Mouse (Mus musculus) forebrain, embryonic 16.5 days (tissue): ENCODE results near the gene Olfr1377. TPM values are rescaled to one million over a fixed set of nuclear protein-coding genes. Genes with fewer than 3 reads are reported as not detected.
"Not testable (repeated sequence)": the region's sequence is repeated elsewhere in the genome, so short reads cannot be mapped to it uniquely, and the experiment has no call there.

Experiments used
- ATAC-seq: fragments of 200-750 bp; cut with Nextera tagmentation; 2 replicates; pipeline ENCODE4 v1.8.0; 2017; ENCODE audit warnings: mild to moderate bottlenecking, moderate library complexity
- H3K27ac ChIP-seq: fragments of 300-500 bp; sonication (generic); 2 replicates; pipeline ENCODE4 v1.5.1; 2014; ENCODE audit warnings: low read length, control low read depth
- H3K27me3 ChIP-seq: fragments of 300-500 bp; sonication (generic); replicated peaks from 2 replicates; pipeline ENCODE4 v1.6.1; 2014; ENCODE audit warnings: low read length; ENCODE audit not compliant: control insufficient read depth, insufficient read depth
- H3K36me3 ChIP-seq: fragments of 300-500 bp; sonication (generic); 2 replicates; pipeline ENCODE4 v1.6.1; 2014; ENCODE audit not compliant: control insufficient read depth, insufficient read depth
- H3K4me1 ChIP-seq: fragments of 300-500 bp; sonication (generic); replicated peaks from 2 replicates; pipeline ENCODE4 v1.6.1; 2014; ENCODE audit warnings: low read length; ENCODE audit not compliant: control insufficient read depth, insufficient read depth
- H3K4me2 ChIP-seq: fragments of 300-500 bp; sonication (generic); 2 replicates; pipeline ENCODE4 v1.6.1; 2014; ENCODE audit warnings: mild to moderate bottlenecking, low read length, control low read depth
- H3K4me3 ChIP-seq: fragments of 300-500 bp; sonication (generic); replicated peaks from 2 replicates; pipeline ENCODE4 v1.5.1; 2014; ENCODE audit warnings: mild to moderate bottlenecking, low read length, control low read depth
- H3K9ac ChIP-seq: fragments of 300-500 bp; sonication (generic); replicated peaks from 2 replicates; pipeline ENCODE4 v1.6.1; 2014; ENCODE audit warnings: low read depth, low read length, control low read depth
- H3K9me3 ChIP-seq: fragments of 300-500 bp; sonication (generic); 2 replicates; pipeline ENCODE4 v1.6.1; 2016; ENCODE audit warnings: low read length; ENCODE audit not compliant: control insufficient read depth
- WGBS: fragments of 180-500 bp; shearing (Covaris S2); extraction: QIAGEN DNeasy Blood & Tissue Kit; methylation state at CpG from one replicate; pipeline ENCODE4 v1.1.7; 2014; 5-methylcytosine and 5-hydroxymethylcytosine counted together
- polyA plus RNA-seq: library from polyadenylated mRNA; unstranded; fragments of >200 nt; fragmentation: Nextera tagmentation; extraction: Ambion mirVana; gene quantifications from 2 replicates; pipeline ENCODE4 v1.2.1, GENCODE M21; 2015

Olfr1377 gene
- polyA plus RNA-seq, 1 experiment from 2014 or later = not detected

DNA sequence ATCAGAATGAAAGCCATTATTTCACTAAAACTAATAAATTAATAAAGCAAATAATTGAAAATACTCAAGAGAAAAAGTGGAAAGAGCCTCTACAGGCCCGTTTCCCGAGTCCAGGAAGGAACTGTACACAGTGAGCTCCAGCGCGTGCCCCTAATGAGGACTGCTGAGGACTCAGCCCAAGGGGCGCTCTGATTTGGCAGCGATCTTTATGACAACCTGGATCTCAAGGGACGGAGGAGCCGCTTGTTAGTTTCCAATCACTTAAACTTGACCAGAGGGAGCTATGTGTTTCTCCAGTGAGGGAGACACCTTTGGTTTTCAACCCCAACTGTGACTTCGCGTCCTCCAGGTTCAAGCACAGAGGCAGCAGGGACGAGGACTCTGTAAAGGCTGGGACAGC lies 15.5 kb upstream of the Olfr1377 start, which contains the start of gene Olfr1378:
Olfr1378 (plus strand) TSS at position 301 of the 400 bp plus-strand sequence.
- no peak for ATAC-seq
- no peak within 1 kb of the TSS for H3K4me2 ChIP-seq
- H3K4me3 ChIP-seq = no peak within 1 kb of the TSS
- no peaks in the 10 kb centered on the region for H3K9me3 ChIP-seq
- WGBS = 87% methylated on average over 11 of the region's 11 CpGs
- no peaks in the 10 kb centered on the region for H3K4me1 ChIP-seq
- no peak within 1 kb of the TSS for H3K9ac ChIP-seq
- H3K27me3 ChIP-seq = no peaks in the 10 kb centered on the region
- no peak within 1 kb of the TSS for H3K27ac ChIP-seq
- H3K36me3 ChIP-seq = no peaks in the 10 kb centered on the region

GRCm38 (mm10) chr11:50977216-50977615 lies 4.6 kb upstream of the Olfr1377 start:
- H3K27ac ChIP-seq = no peak overlapping the region
- H3K36me3 ChIP-seq = no peaks in the 10 kb centered on the region
- no peaks in the 10 kb centered on the region for H3K9me3 ChIP-seq
- H3K27me3 ChIP-seq = no peaks in the 10 kb centered on the region
- no peak for ATAC-seq
- H3K9ac ChIP-seq = no peak overlapping the region
- no peak overlapping the region for H3K4me2 ChIP-seq
- 66% methylated on average over 4 of the region's 4 CpGs for WGBS
- H3K4me3 ChIP-seq = no peak overlapping the region
- H3K4me1 ChIP-seq = no peaks in the 10 kb centered on the region

DNA sequence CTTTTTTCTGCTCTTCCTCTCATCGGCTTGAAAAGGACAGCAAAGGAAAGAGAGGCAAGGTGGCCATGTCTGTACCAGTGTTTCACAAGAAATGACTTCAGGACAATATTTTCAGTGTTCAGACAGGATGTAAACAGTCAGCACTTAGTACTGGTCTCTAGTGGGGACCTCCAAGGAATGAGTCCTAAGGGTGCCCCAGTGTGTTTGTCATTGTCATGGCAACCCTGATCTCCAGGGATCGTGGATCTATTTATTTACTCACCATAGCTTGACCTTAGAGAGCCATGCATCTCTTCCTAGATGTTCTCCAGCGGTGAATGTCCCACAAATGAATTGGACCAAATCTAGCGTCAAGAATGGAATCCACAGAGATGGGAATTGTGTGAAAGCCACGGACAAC lies 21.5 kb downstream of the Olfr1377 start, which contains the start of gene Olfr51:
Olfr51 (plus strand) TSS at position 301 of the 400 bp plus-strand sequence.
- Histone ChIP-seq H3K9ac (no peak within 1 kb of the TSS), H3K9me3 (no peaks in the 10 kb centered on the region), H3K27me3 (no peaks in the 10 kb centered on the region), H3K4me1 (no peaks in the 10 kb centered on the region), H3K4me3 (no peak within 1 kb of the TSS), H3K36me3 (no peaks in the 10 kb centered on the region), H3K27ac (no peak within 1 kb of the TSS), H3K4me2 (no peak within 1 kb of the TSS)
- no peak for ATAC-seq
- 85% methylated on average over 5 of the region's 5 CpGs for WGBS

DNA sequence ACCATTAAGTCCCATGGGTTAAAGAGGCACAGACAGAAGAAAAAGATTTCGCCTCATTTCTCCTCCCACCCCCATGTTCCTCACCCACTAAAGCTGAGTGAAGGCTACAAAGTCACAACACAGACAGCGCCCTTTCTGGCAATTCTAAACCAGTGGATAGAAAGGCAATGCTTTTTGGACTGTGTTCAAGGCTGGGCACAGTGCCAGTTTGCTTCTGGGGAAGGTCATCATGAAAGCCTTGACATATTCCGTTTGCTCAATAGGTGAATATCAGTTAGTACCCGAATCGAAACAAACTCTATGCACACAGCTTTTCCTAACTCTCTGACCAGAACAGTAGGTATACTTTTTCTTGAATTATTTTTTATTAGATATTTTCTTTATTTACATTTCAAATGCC lies 30.1 kb downstream of the Olfr1377 start:
- no peak for ATAC-seq
- WGBS = 62% methylated on average over 5 of the region's 5 CpGs
- no peak overlapping the region for H3K4me2 ChIP-seq

DNA sequence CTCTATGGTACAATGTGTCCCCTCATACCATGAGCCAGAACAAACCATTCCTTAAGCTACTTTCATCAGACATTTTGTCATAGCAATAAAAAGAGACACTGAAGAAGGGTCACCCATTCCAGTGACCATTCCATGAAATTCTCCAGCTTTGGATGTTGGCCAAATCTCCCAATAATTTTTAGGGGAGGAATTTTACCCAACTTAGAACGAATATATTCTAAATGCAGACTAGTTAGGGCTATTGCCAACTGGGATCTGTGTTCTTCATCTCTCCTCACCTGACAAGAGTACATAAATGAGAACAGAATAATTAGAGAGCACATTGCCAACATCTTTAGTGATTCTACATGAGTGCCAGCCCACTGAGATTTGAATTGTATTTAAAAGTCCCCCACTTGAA lies 32.2 kb downstream of the Olfr1377 start, which contains the start of gene Olfr54:
Olfr54 (plus strand) TSS at position 301 of the 400 bp plus-strand sequence.
- no peak within 1 kb of the TSS for H3K9ac ChIP-seq
- 69% methylated on average over 1 of the region's 1 CpGs for WGBS

More for the DNA sequence above, 30.1 kb downstream of the Olfr1377 start:
- no peak overlapping the region for H3K4me3 ChIP-seq
- H3K36me3 ChIP-seq = no peaks in the 10 kb centered on the region
- H3K9ac ChIP-seq = no peak overlapping the region
- no peaks in the 10 kb centered on the region for H3K9me3 ChIP-seq
- no peak overlapping the region for H3K27ac ChIP-seq
- no peaks in the 10 kb centered on the region for H3K27me3 ChIP-seq
- no peaks in the 10 kb centered on the region for H3K4me1 ChIP-seq

DNA sequence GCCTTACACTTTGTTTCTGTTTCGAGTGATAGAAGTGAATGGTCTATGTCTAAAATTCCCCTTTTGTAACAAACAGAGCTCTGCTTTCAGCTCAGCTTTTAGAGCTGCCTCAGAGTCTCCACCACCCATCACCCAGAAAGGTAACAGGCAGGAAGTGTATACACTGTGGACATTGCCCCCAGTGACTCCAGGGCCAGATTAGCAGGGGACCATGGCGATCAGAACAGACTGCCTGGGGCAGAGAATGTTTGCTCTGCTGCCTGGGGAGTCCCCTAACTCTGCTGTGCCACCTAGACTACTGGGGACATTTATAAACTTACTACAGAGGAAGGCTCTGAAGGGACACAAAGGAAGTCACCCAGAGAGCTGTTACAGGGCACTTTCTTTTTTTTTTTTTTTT lies 34.6 kb downstream of the Olfr1377 start:
- H3K4me2 ChIP-seq = no peak overlapping the region
- WGBS = 51% methylated on average over 2 of the region's 2 CpGs

More for the DNA sequence above, 32.2 kb downstream of the Olfr1377 start, which contains the start of gene Olfr54:
- ATAC-seq = no peak
- Histone ChIP-seq H3K9me3 (no peaks in the 10 kb centered on the region), H3K4me3 (no peak within 1 kb of the TSS), H3K4me1 (no peaks in the 10 kb centered on the region), H3K27me3 (no peaks in the 10 kb centered on the region), H3K4me2 (no peak within 1 kb of the TSS), H3K36me3 (no peaks in the 10 kb centered on the region), H3K27ac (no peak within 1 kb of the TSS)

DNA sequence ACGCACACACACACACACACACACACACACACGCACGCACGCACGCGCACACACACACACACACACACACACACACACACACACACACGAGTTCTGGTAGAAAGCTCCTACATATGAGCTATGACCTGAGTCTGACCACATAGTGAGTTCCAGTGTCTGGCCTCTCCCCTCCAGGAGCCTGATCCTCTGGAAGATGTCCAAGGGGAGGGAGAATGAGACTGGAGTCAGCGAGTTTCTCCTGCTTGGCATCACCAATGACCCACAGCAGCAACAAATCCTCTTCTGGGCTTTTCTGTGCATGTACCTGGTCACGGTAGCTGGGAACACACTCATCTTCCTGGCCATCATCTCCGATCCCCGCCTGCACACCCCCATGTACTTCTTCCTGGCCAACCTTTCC lies 45.0 kb downstream of the Olfr1377 start:
- not testable (repeated sequence) for H3K27ac ChIP-seq, ATAC-seq, H3K4me3 ChIP-seq, H3K27me3 ChIP-seq, H3K4me1 ChIP-seq, H3K36me3 ChIP-seq, H3K4me2 ChIP-seq, H3K9ac ChIP-seq, H3K9me3 ChIP-seq
- 96% methylated on average over 11 of the region's 11 CpGs for WGBS

More for the DNA sequence above, 34.6 kb downstream of the Olfr1377 start:
- Histone ChIP-seq H3K27me3 (no peaks in the 10 kb centered on the region), H3K27ac (no peak overlapping the region), H3K4me3 (no peak overlapping the region), H3K4me1 (no peaks in the 10 kb centered on the region), H3K9ac (no peak overlapping the region), H3K9me3 (no peaks in the 10 kb centered on the region), H3K36me3 (no peaks in the 10 kb centered on the region)
- no peak for ATAC-seq

DNA sequence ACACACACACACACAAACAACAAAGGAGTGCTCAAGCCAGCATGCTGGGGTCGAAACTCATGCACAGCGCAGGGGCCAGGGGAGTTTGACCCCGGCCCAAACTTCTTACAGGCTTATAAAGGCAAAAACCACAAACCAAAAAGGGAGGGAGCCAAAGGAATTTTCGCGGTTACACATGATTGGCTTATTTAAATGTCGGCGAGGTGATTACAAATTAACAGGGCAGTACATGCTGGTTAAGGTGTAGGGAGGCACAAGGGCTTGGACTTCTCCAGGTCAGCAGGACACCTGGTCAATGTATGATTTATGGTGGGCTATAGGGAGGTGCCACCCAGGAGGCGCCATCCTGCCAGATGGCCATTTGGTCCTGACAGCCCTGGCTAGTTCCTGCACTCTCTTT lies 47.6 kb downstream of the Olfr1377 start:
- H3K9me3 ChIP-seq, H3K4me3 ChIP-seq, ATAC-seq, H3K4me1 ChIP-seq, H3K4me2 ChIP-seq, H3K36me3 ChIP-seq, H3K27ac ChIP-seq, H3K27me3 ChIP-seq, H3K9ac ChIP-seq: not testable (repeated sequence)
- 82% methylated on average over 8 of the region's 8 CpGs for WGBS

- 87% methylated on average over 2 of the region's 2 CpGs for WGBS
- ATAC-seq = no peak
- no peak overlapping the region for H3K4me3 ChIP-seq
Observed at GRCm38 (mm10) chr11:51030225-51030624, 48.5 kb downstream of the Olfr1377 start.

GRCm38 (mm10) chr11:51032851-51033250 lies 51.1 kb downstream of the Olfr1377 start:
- 29% methylated on average over 1 of the region's 1 CpGs for WGBS
- ATAC-seq = no peak

More at GRCm38 (mm10) chr11:51030225-51030624, 48.5 kb downstream of the Olfr1377 start:
- no peaks in the 10 kb centered on the region for H3K9me3 ChIP-seq
- no peaks in the 10 kb centered on the region for H3K4me1 ChIP-seq
- no peaks in the 10 kb centered on the region for H3K27me3 ChIP-seq
- no peak overlapping the region for H3K27ac ChIP-seq
- H3K9ac ChIP-seq = no peak overlapping the region
- no peaks in the 10 kb centered on the region for H3K36me3 ChIP-seq
- H3K4me2 ChIP-seq = no peak overlapping the region

More at GRCm38 (mm10) chr11:51032851-51033250, 51.1 kb downstream of the Olfr1377 start:
- Histone ChIP-seq H3K36me3 (no peaks in the 10 kb centered on the region), H3K4me3 (no peak overlapping the region), H3K9ac (no peak overlapping the region), H3K4me2 (no peak overlapping the region), H3K27ac (no peak overlapping the region), H3K9me3 (no peaks in the 10 kb centered on the region), H3K27me3 (no peaks in the 10 kb centered on the region), H3K4me1 (no peaks in the 10 kb centered on the region)
